Comparison of ENCODE assay signal across 8 mouse cellular contexts in the genomic region with DNA sequence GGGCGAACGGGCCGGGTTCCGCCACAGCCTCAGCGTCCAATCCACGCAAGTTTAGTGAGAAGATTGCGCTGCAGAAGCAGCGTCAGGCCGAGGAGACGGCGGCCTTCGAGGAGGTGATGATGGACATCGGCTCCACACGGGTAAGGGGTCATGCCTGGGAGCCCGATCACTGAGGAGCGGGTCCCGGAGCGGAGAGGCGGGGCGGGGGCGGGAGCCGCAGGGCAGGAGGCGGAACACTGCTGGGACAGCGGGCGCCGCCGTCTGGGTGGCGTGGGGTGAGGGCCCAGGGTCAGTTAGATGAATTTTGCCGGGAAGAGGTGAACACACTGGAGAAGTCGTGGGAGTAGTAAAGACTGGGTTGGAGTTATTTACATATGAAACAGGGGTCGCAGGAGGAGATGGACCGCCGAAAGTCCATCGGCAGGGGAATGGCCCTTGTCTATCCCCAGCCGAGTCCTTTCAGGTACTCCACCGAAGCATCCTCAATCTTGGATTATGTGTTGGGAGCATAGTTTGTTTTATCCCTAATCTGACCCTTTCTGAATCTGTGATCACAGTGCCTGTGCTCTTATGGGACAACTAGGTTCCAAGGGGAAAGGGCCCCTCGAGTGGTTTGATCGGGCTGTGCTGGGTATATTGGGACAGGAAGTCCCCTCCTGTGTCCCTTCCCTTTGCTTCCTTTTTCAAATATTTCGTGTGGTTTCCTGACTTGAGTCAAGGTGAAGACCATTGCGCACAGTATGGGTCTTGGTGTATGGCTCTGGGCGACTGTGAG. TPM values are rescaled to one million over a fixed set of nuclear protein-coding genes. Genes with fewer than 3 reads are reported as not detected.
A peak's percentile ranks its signal among the peaks of the same experiment; 100 is the strongest.
DNase-seq lines count a peak whose midpoint lies in the region; ATAC-seq and TF ChIP-seq lines count a peak whose summit lies in the region.
"Had no signal": no experiment of that assay in that cellular context is flagged by ENCODE, and none has a peak within 500 bp of the region (broad histone marks: within the 10 kb centered on the region; RNA-seq: fewer than 3 reads in every experiment).

No protein-coding gene starts in this region.

- H3K9me3 ChIP-seq in forebrain, embryonic 15.5 days: no peaks in the 10 kb centered on the region
- H3K9me3 ChIP-seq in neural tube, embryonic 13.5 days: no peaks in the 10 kb centered on the region

- H3K4me1 ChIP-seq in forebrain, embryonic 15.5 days: peaks cover 20% of the 10 kb centered on the region
- peaks cover 23% of the 10 kb centered on the region for H3K4me1 ChIP-seq in liver, adult 2 months (ENCODE audit: control insufficient read depth, insufficient read depth, low read length)
- H3K4me1 ChIP-seq in neural tube, embryonic 13.5 days (replicated peaks): peaks cover 29% of the 10 kb centered on the region

- peaks cover 33% of the 10 kb centered on the region; the same call in 1 of the 2 replicates for H3K79me2 ChIP-seq in liver, adult 2 months (ENCODE audit: control insufficient read depth, insufficient read depth, low read length)

- H3K27me3 ChIP-seq in forebrain, embryonic 15.5 days: no peaks in the 10 kb centered on the region
- H3K27me3 ChIP-seq in liver, adult 2 months (ENCODE audit: control insufficient read depth, insufficient read depth, low read length): no peaks in the 10 kb centered on the region
- H3K27me3 ChIP-seq in neural tube, embryonic 13.5 days: no peaks in the 10 kb centered on the region

- ATAC-seq in forebrain, embryonic 15.5 days (replicated peaks): peak; percentile 57
- peak; percentile 56 for ATAC-seq in neural tube, embryonic 13.5 days (ENCODE audit: low read depth)

- H3K9ac ChIP-seq in forebrain, embryonic 15.5 days (replicated peaks): peak overlapping the region; percentile 76
- H3K9ac ChIP-seq in liver, adult 2 months (ENCODE audit: low read depth, low read length): peak overlapping the region; percentile 91
- H3K9ac ChIP-seq in neural tube, embryonic 13.5 days: peak overlapping the region; percentile 94

- peak overlapping the region; percentile 67 for H3K27ac ChIP-seq in forebrain, embryonic 15.5 days (replicated peaks)
- H3K27ac ChIP-seq in liver, adult 2 months (replicated peaks; ENCODE audit: insufficient read depth, low read depth, low read length): peak overlapping the region; percentile 93
- peak overlapping the region; percentile 88 for H3K27ac ChIP-seq in neural tube, embryonic 13.5 days (replicated peaks)

- peaks cover 19% of the 10 kb centered on the region for H3K36me3 ChIP-seq in forebrain, embryonic 15.5 days
- peaks cover 13% of the 10 kb centered on the region for H3K36me3 ChIP-seq in liver, adult 2 months (ENCODE audit: control insufficient read depth, insufficient read depth, low read length)
- peaks cover 39% of the 10 kb centered on the region for H3K36me3 ChIP-seq in neural tube, embryonic 13.5 days

- peak overlapping the region; percentile 64 for H3K4me3 ChIP-seq in forebrain, embryonic 15.5 days
- peak overlapping the region; percentile 92 for H3K4me3 ChIP-seq in liver, adult 2 months (ENCODE audit: insufficient read depth, low read depth, low read length)
- H3K4me3 ChIP-seq in neural tube, embryonic 13.5 days: peak overlapping the region; percentile 91

- peak; percentile 77 for DNase-seq in kidney, postnatal 10 days
- no peak for DNase-seq in kidney, adult 8-10 months
- DNase-seq in ZHBTc4 (ENCODE audit: low read depth, low spot score): peak; percentile 27
- peak; percentile 50 for DNase-seq in liver, adult 2 months (ENCODE audit: extremely low read depth, low read depth, low spot score)
- no peak for DNase-seq in layer of hippocampus, postnatal 36 days

- under 1% methylated on average over 41 of the region's 41 CpGs for WGBS in forebrain, embryonic 15.5 days
- under 1% methylated on average over 41 of the region's 41 CpGs for WGBS in liver, adult 2 months
- WGBS in neural tube, embryonic 13.5 days: under 1% methylated on average over 41 of the region's 41 CpGs

- peak overlapping the region; percentile 73 for H3K4me2 ChIP-seq in forebrain, embryonic 15.5 days (replicated peaks)
- H3K4me2 ChIP-seq in neural tube, embryonic 13.5 days: peak overlapping the region; percentile 91

- no peak for TF ChIP-seq CTCF in liver, adult 2 months (IDR thresholded peaks at IDR 0.05; ENCODE audit: low read depth, low read length)

- TF ChIP-seq POLR2A in liver, adult 2 months (IDR thresholded peaks at IDR 0.05; ENCODE audit: extremely low read depth, insufficient read depth, low read length): no peak

RNA-seq across cellular contexts. Expression of gene Crtc2, which starts 0.6 kb away (rescaled TPM):
- 20.8 and 21.1 TPM in 2 replicates for polyA plus RNA-seq in forebrain, embryonic 15.5 days (2015; fragmentation: Nextera tagmentation; extraction: Ambion mirVana)
- total RNA-seq in liver, adult 2 months (2014; rRNA removed): 6.8 and 10.8 TPM in 2 replicates
- 33.8 and 34.4 TPM in 2 replicates for polyA plus RNA-seq in liver, adult 2 months (2012; rRNA removed)
- 23.7 and 27.0 TPM in 2 replicates for polyA plus RNA-seq in neural tube, embryonic 13.5 days (2015; fragmentation: Nextera tagmentation; extraction: Ambion mirVana)
- total RNA-seq in layer of hippocampus, postnatal 36 days (2021): 10 to 100 TPM; 34.5 to 41.3 TPM

RNA-seq across cellular contexts. Expression of gene Slc39a1, which starts 6.6 kb away (rescaled TPM):
- polyA plus RNA-seq in forebrain, embryonic 15.5 days (2015; fragmentation: Nextera tagmentation; extraction: Ambion mirVana): 42.8 and 43.2 TPM in 2 replicates
- total RNA-seq in liver, adult 2 months (2014; rRNA removed): 59.3 and 64.3 TPM in 2 replicates
- 67.7 and 68.0 TPM in 2 replicates for polyA plus RNA-seq in liver, adult 2 months (2012; rRNA removed)
- 42.4 and 54.8 TPM in 2 replicates for polyA plus RNA-seq in neural tube, embryonic 13.5 days (2015; fragmentation: Nextera tagmentation; extraction: Ambion mirVana)
- 10 to 100 TPM; 44.9 to 47.2 TPM for total RNA-seq in layer of hippocampus, postnatal 36 days (2021)

RNA-seq across cellular contexts. Expression of gene Dennd4b, which starts 10.4 kb away (rescaled TPM):
- 5.4 and 7.2 TPM in 2 replicates for polyA plus RNA-seq in forebrain, embryonic 15.5 days (2015; fragmentation: Nextera tagmentation; extraction: Ambion mirVana)
- 2.2 and 2.8 TPM in 2 replicates for total RNA-seq in liver, adult 2 months (2014; rRNA removed)
- 4.7 and 9.2 TPM in 2 replicates for polyA plus RNA-seq in liver, adult 2 months (2012; rRNA removed)
- polyA plus RNA-seq in neural tube, embryonic 13.5 days (2015; fragmentation: Nextera tagmentation; extraction: Ambion mirVana): 5.9 and 7.4 TPM in 2 replicates
- 10 to 100 TPM; 30.5 to 31.8 TPM for total RNA-seq in layer of hippocampus, postnatal 36 days (2021)

RNA-seq across cellular contexts. Expression of gene Creb3l4, which starts 11.3 kb away (rescaled TPM):
- 3.7 TPM in 2 replicates for polyA plus RNA-seq in forebrain, embryonic 15.5 days (2015; fragmentation: Nextera tagmentation; extraction: Ambion mirVana)
- 0.09 and 0.13 TPM in 2 replicates for total RNA-seq in liver, adult 2 months (2014; rRNA removed)
- polyA plus RNA-seq in liver, adult 2 months (2012; rRNA removed): 0.12 and 0.16 TPM in 2 replicates
- 3.3 and 3.5 TPM in 2 replicates for polyA plus RNA-seq in neural tube, embryonic 13.5 days (2015; fragmentation: Nextera tagmentation; extraction: Ambion mirVana)
- under 1 TPM in 1 of 2 experiments, not detected in 1; 0.40 TPM for total RNA-seq in layer of hippocampus, postnatal 36 days (2021)
- total RNA-seq: hematopoietic stem cell, adult 5-6 weeks had no signal

RNA-seq across cellular contexts. Expression of gene Jtb, which starts 23.2 kb away (rescaled TPM):
- polyA plus RNA-seq in forebrain, embryonic 15.5 days (2015; fragmentation: Nextera tagmentation; extraction: Ambion mirVana): 109 and 110 TPM in 2 replicates
- total RNA-seq in liver, adult 2 months (2014; rRNA removed): 44.9 and 57.5 TPM in 2 replicates
- polyA plus RNA-seq in liver, adult 2 months (2012; rRNA removed): 73.7 and 77.0 TPM in 2 replicates
- 85.9 and 90.3 TPM in 2 replicates for polyA plus RNA-seq in neural tube, embryonic 13.5 days (2015; fragmentation: Nextera tagmentation; extraction: Ambion mirVana)
- total RNA-seq in layer of hippocampus, postnatal 36 days (2021): 10 to 100 TPM; 46.0 to 47.2 TPM

Comparison
In these comparisons a context has a peak if more than half of its experiments do, and no peak if none do; other contexts are left out.
1. DNase-seq: peak in kidney, postnatal 10 days (single experiment), ZHBTc4 (single experiment) and liver, adult 2 months (single experiment); none in kidney, adult 8-10 months (0 of 2) and layer of hippocampus, postnatal 36 days (0 of 2).
2. Peak in every context shown above with its lines, with median percentiles within 50 percentile points of each other: H3K27ac ChIP-seq, H3K4me3 ChIP-seq and H3K9ac ChIP-seq.